Mouse (Mus musculus) fat pad, adult 2 months (tissue): ENCODE results near the gene Gm20767.
"Not testable (repeated sequence)": the region's sequence is repeated elsewhere in the genome, so short reads cannot be mapped to it uniquely, and the experiment has no call there.

ENCODE experiments used
- DNase-seq: peaks from one replicate; pipeline ENCODE4 v3.0.0-alpha.2; 2011; ENCODE audit warnings: low read depth, low spot score; ENCODE audit errors: extremely low read depth

Gm20767 gene

GRCm38 (mm10) chr13:120139946-120140345 lies at the start of gene Gm20767:
Gene Gm20767 (plus strand): TSS chr13:120140246.
- not testable (repeated sequence) for DNase-seq

- not testable (repeated sequence) for DNase-seq
Measured at GRCm38 (mm10) chr13:120092950-120093349, 47.1 kb upstream of the Gm20767 start.

- not testable (repeated sequence) for DNase-seq
Measured at GRCm38 (mm10) chr13:120096241-120096937, 43.7 kb upstream of the Gm20767 start.

- DNase-seq = not testable (repeated sequence)
Measured at GRCm38 (mm10) chr13:120096938-120097256, 43.1 kb upstream of the Gm20767 start.

- DNase-seq = not testable (repeated sequence)
Measured at GRCm38 (mm10) chr13:120099327-120099726, 40.7 kb upstream of the Gm20767 start.

- not testable (repeated sequence) for DNase-seq
Measured at GRCm38 (mm10) chr13:120106504-120106903, 33.5 kb upstream of the Gm20767 start.

- not testable (repeated sequence) for DNase-seq
Measured at GRCm38 (mm10) chr13:120107000-120107399, 33.0 kb upstream of the Gm20767 start.

- not testable (repeated sequence) for DNase-seq
Measured at GRCm38 (mm10) chr13:120142348-120142747, 2.3 kb downstream of the Gm20767 start.

- DNase-seq = not testable (repeated sequence)
Measured at GRCm38 (mm10) chr13:120149660-120150407, 9.8 kb downstream of the Gm20767 start.

- not testable (repeated sequence) for DNase-seq
Measured at GRCm38 (mm10) chr13:120150589-120150988, 10.5 kb downstream of the Gm20767 start.

- not testable (repeated sequence) for DNase-seq
Measured at GRCm38 (mm10) chr13:120168301-120168700, 28.3 kb downstream of the Gm20767 start.

- not testable (repeated sequence) for DNase-seq
Measured at GRCm38 (mm10) chr13:120172133-120172532, 32.1 kb downstream of the Gm20767 start, which contains the start of gene Gm21818. Gene Gm21818 (plus strand): TSS chr13:120172433.

GRCm38 (mm10) chr13:120196189-120196821 lies 56.3 kb downstream of the Gm20767 start:
- DNase-seq = not testable (repeated sequence)
